Comparison of ENCODE assay signal across 8 mouse cellular contexts in genomic region chr12:72236564-72237011, GRCm38 (mm10). TPM values are rescaled to one million over a fixed set of nuclear protein-coding genes. Genes with fewer than 3 reads are reported as not detected.
DNase-seq lines count a peak whose midpoint lies in the region; ATAC-seq and TF ChIP-seq lines count a peak whose summit lies in the region.

No protein-coding gene starts in this region.

- WGBS in hindbrain, embryonic 15.5 days, result under 1% methylated on average over 56 of the region's 56 CpGs
- whole genome bisulfite sequencing in midbrain, embryonic 15.5 days, result under 1% methylated on average over 56 of the region's 56 CpGs

- no peaks in the 10 kb centered on the region for H3K27me3 ChIP-seq in hindbrain, embryonic 15.5 days
- H3K27me3 ChIP-seq in midbrain, embryonic 15.5 days (replicated peaks), result no peaks in the 10 kb centered on the region

- no peaks in the 10 kb centered on the region for H3K36me3 ChIP-seq in hindbrain, embryonic 15.5 days
- H3K36me3 ChIP-seq in midbrain, embryonic 15.5 days (replicated peaks), result no peaks in the 10 kb centered on the region

- H3K27ac ChIP-seq in gastrocnemius, adult 2 months, result no peak overlapping the region; the same call in 1 of the 2 replicates
- H3K27ac ChIP-seq in hindbrain, embryonic 15.5 days (replicated peaks), result peak overlapping the region; percentile 98
- H3K27ac ChIP-seq in midbrain, embryonic 15.5 days, result peak overlapping the region; percentile 98

- ATAC-seq in hindbrain, embryonic 15.5 days (ENCODE audit: low FRiP score, low read depth), result peak; percentile 97
- peak; percentile 97 for ATAC-seq in midbrain, embryonic 15.5 days (replicated peaks)

- no peak for TF ChIP-seq CTCF in gastrocnemius, adult 2 months (IDR thresholded peaks at IDR 0.05)

- intact Hi-C loops in gastrocnemius, adult 2 months (cut with DNase I), result no loop called here
- intact Hi-C loops in left cerebral cortex, postnatal 4 days (cut with DNase I), result loop anchor here (5.0 kb wide), 1 partner anchor 171 kb away; the partner anchor contains the start of gene Rtn1

- H3K4me1 ChIP-seq in hindbrain, embryonic 15.5 days (replicated peaks), result peaks cover 54% of the 10 kb centered on the region
- H3K4me1 ChIP-seq in midbrain, embryonic 15.5 days, result peaks cover 40% of the 10 kb centered on the region

- DNase-seq in adrenal gland, adult (ENCODE audit: inconsistent age in 2 of 2, low spot score in 1 of 2), result peak; percentile 29 to 65
- DNase-seq in adrenal gland, adult 8-10 months, result no peak
- peak; percentile 82 to 93 for DNase-seq in cerebellum, postnatal 4 days (ENCODE audit: low spot score in 2 of 2)
- peak; percentile 58 for DNase-seq in gastrocnemius, adult 2 months
- peak; percentile 93 for DNase-seq in left cerebral cortex, postnatal 4 days
- DNase-seq in telencephalon, adult 2 months (ENCODE audit: low read depth, low spot score), result peak; percentile 67

- no peaks in the 10 kb centered on the region for H3K9me3 ChIP-seq in hindbrain, embryonic 15.5 days
- H3K9me3 ChIP-seq in midbrain, embryonic 15.5 days, result no peaks in the 10 kb centered on the region

- peak overlapping the region; percentile 99 for H3K9ac ChIP-seq in hindbrain, embryonic 15.5 days
- H3K9ac ChIP-seq in midbrain, embryonic 15.5 days, result peak overlapping the region; percentile 97

- peak overlapping the region; percentile 72 for H3K4me3 ChIP-seq in gastrocnemius, adult 2 months
- H3K4me3 ChIP-seq in hindbrain, embryonic 15.5 days, result peak overlapping the region; percentile 72
- H3K4me3 ChIP-seq in midbrain, embryonic 15.5 days, result peak overlapping the region; percentile 84

- H3K4me2 ChIP-seq in hindbrain, embryonic 15.5 days, result peak overlapping the region; percentile 74
- peak overlapping the region; percentile 65 for H3K4me2 ChIP-seq in midbrain, embryonic 15.5 days

RNA-seq across cellular contexts. Expression of gene Ccdc175, which starts 51.8 kb away (rescaled TPM):
- not detected for total RNA-seq in adrenal gland, adult 8-10 months (2022)
- not detected for total RNA-seq in gastrocnemius, adult 2 months (2021)
- polyA plus RNA-seq in hindbrain, embryonic 15.5 days (2015; fragmentation: Nextera tagmentation; extraction: Ambion mirVana), result 0.12 TPM in 1 of 2 replicates, not detected in the other
- not detected for total RNA-seq in left cerebral cortex, postnatal 4 days (2021)
- not detected in 2 replicates for polyA plus RNA-seq in midbrain, embryonic 15.5 days (2015; fragmentation: Nextera tagmentation; extraction: Ambion mirVana)
